Mouse (Mus musculus) limb, embryonic 10.5 days (tissue): ENCODE results near the gene Dexi. TPM values are rescaled to one million over a fixed set of nuclear protein-coding genes. Genes with fewer than 3 reads are reported as not detected.

ENCODE experiments used
- DNase-seq: peaks from one replicate; pipeline ENCODE4 v3.0.0-alpha.2; 2017; ENCODE audit warnings: low spot score
- H3K27ac ChIP-seq: fragments of 300-500 bp; sonication (generic); 2 replicates; pipeline ENCODE4 v1.5.1; 2016; ENCODE audit warnings: mild to moderate bottlenecking
- H3K27me3 ChIP-seq: fragments of 300-500 bp; sonication (generic); 2 replicates; pipeline ENCODE4 v1.6.1; 2016; ENCODE audit warnings: low read depth, mild to moderate bottlenecking; ENCODE audit not compliant: poor library complexity, severe bottlenecking
- H3K36me3 ChIP-seq: fragments of 300-500 bp; sonication (generic); 2 replicates; pipeline ENCODE4 v1.6.1; 2016; ENCODE audit warnings: mild to moderate bottlenecking, moderate library complexity
- H3K4me1 ChIP-seq: fragments of 300-500 bp; sonication (generic); 2 replicates; pipeline ENCODE4 v1.6.1; 2016
- H3K4me3 ChIP-seq: fragments of 300-500 bp; sonication (generic); 2 replicates; pipeline ENCODE4 v1.5.1; 2016; ENCODE audit warnings: mild to moderate bottlenecking, moderate library complexity
- H3K9me3 ChIP-seq: fragments of 300-500 bp; sonication (generic); replicated peaks from 2 replicates; pipeline ENCODE4 v1.6.1; 2016; ENCODE audit warnings: mild to moderate bottlenecking
- WGBS: fragments of 180-500 bp; shearing (Covaris S2); methylation state at CpG from one replicate; pipeline ENCODE4 v1.1.7; 2016; 5-methylcytosine and 5-hydroxymethylcytosine counted together
- polyA plus RNA-seq: library from polyadenylated mRNA; unstranded; fragments of >200 nt; fragmentation: Nextera tagmentation; extraction: Ambion mirVana; gene quantifications from 2 replicates; pipeline ENCODE4 v1.2.1, GENCODE M21; 2016

Dexi gene
- polyA plus RNA-seq, 1 experiment from 2014 or later = 20.5 TPM

- 61% methylated on average over 14 of the region's 14 CpGs for WGBS
- Histone ChIP-seq H3K4me1 (no peaks in the 10 kb centered on the region), H3K4me3 (no peak overlapping the region), H3K36me3 (no peaks in the 10 kb centered on the region), H3K9me3 (no peaks in the 10 kb centered on the region), H3K27ac (no peak overlapping the region), H3K27me3 (no peaks in the 10 kb centered on the region; the same call in 1 of the 2 replicates)
- no peak for DNase-seq
Measured at GRCm38 (mm10) chr16:10510477-10511133, 32.2 kb downstream of the Dexi start.

- Histone ChIP-seq H3K27me3 (no peaks in the 10 kb centered on the region; the same call in 1 of the 2 replicates), H3K27ac (no peak overlapping the region), H3K36me3 (no peaks in the 10 kb centered on the region), H3K4me3 (no peak overlapping the region), H3K9me3 (no peaks in the 10 kb centered on the region), H3K4me1 (no peaks in the 10 kb centered on the region)
- DNase-seq = no peak
- 64% methylated on average over 6 of the region's 6 CpGs for WGBS
Measured at GRCm38 (mm10) chr16:10508691-10509090, 34.2 kb downstream of the Dexi start.

- no peak overlapping the region for H3K4me3 ChIP-seq
- H3K27ac ChIP-seq = no peak overlapping the region
- no peaks in the 10 kb centered on the region for H3K9me3 ChIP-seq
- peaks cover 2% of the 10 kb centered on the region; the same call in 1 of the 2 replicates for H3K27me3 ChIP-seq
- no peak for DNase-seq
- 77% methylated on average over 4 of the region's 4 CpGs for WGBS
- no peaks in the 10 kb centered on the region for H3K4me1 ChIP-seq
- H3K36me3 ChIP-seq = no peaks in the 10 kb centered on the region
Measured at GRCm38 (mm10) chr16:10507445-10507844, 35.4 kb downstream of the Dexi start.

- H3K36me3 ChIP-seq = no peaks in the 10 kb centered on the region
- WGBS = 57% methylated on average over 2 of the region's 2 CpGs
- no peak overlapping the region for H3K27ac ChIP-seq
- H3K4me3 ChIP-seq = no peak overlapping the region
- no peaks in the 10 kb centered on the region for H3K4me1 ChIP-seq
- H3K9me3 ChIP-seq = no peaks in the 10 kb centered on the region
- no peak for DNase-seq
- H3K27me3 ChIP-seq = peaks cover 9% of the 10 kb centered on the region; the same call in 1 of the 2 replicates
Measured at GRCm38 (mm10) chr16:10503058-10503457, 39.8 kb downstream of the Dexi start.

DNA sequence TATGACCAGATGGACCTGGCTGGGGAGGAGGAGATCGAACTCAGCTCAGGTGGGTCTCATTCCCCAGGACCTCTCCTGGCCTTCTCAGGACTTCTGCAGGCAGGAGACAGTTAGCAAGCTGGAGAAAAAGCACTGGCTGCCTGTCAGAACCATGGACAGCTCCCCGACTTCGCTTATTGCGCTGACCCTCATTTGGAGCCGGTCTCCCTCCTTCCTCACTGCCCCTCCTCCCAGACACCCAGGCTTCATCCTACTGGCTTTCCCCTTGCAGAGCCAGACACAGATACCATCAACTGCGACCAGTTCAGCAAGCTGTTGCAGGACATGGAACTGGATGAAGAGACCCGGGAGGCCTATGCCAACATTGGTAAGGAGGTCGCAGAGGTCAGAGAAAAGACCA is 41.0 kb downstream of the Dexi start:
- peak; percentile 87 for DNase-seq
- Histone ChIP-seq H3K4me1 (no peaks in the 10 kb centered on the region), H3K27ac (no peak overlapping the region), H3K27me3 (peaks cover 9% of the 10 kb centered on the region; the same call in 1 of the 2 replicates), H3K36me3 (no peaks in the 10 kb centered on the region), H3K4me3 (no peak overlapping the region), H3K9me3 (no peaks in the 10 kb centered on the region)
- 11% methylated on average over 8 of the region's 8 CpGs for WGBS

DNA sequence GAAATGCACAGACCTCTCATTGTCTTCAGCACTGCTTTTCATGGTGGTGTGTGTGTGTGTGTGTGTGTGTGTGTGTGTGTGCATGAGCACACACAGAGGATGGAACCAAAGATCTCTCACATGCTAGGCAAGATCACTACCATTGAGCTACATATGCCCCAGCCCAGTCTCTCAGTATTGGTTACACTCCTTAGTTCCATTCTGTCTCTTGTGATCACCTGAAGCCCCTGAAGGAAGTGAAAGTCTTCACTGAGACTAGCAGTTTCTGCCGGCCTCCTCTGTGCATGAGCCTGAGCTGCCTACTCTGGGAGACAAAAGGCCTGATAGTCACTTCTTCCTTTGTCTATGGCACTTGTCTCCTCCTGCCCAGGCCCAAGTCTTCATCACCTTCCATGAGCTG is 43.7 kb downstream of the Dexi start:
- Histone ChIP-seq H3K27ac (no peak overlapping the region), H3K27me3 (peaks cover 9% of the 10 kb centered on the region; the same call in 1 of the 2 replicates), H3K4me1 (no peaks in the 10 kb centered on the region), H3K4me3 (no peak overlapping the region), H3K9me3 (no peaks in the 10 kb centered on the region), H3K36me3 (no peaks in the 10 kb centered on the region)
- DNase-seq = no peak
- 71% methylated on average over 1 of the region's 1 CpGs for WGBS

DNA sequence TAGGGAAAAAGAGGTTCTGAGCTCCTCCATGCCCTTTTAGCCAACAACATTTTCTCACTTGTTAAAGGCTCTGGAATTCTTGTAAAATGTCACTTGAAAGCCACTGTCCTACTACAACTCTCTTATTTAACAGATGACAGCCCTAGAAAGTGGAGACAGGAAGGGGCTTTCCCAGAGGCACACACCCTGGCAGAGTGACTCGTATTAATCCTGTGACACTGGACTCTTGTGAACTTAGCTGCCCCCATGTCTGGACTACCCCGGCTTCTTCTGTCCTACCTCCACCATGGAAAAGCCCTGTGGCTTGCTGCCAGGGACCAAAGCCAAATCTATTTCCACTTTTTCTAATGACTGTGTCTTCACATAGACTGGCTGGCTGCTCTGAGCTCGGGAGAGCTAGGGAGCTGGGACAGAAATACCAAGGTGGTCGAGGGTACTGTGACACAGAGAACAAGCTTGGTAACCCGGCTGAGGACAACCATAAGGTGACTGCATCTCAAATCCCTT is 44.7 kb downstream of the Dexi start:
- no peak overlapping the region for H3K27ac ChIP-seq
- no peak overlapping the region for H3K4me3 ChIP-seq
- no peaks in the 10 kb centered on the region for H3K4me1 ChIP-seq
- H3K9me3 ChIP-seq = no peaks in the 10 kb centered on the region
- no peaks in the 10 kb centered on the region for H3K36me3 ChIP-seq
- peaks cover 9% of the 10 kb centered on the region; the same call in 1 of the 2 replicates for H3K27me3 ChIP-seq
- WGBS = 80% methylated on average over 5 of the region's 5 CpGs
- DNase-seq = no peak

DNA sequence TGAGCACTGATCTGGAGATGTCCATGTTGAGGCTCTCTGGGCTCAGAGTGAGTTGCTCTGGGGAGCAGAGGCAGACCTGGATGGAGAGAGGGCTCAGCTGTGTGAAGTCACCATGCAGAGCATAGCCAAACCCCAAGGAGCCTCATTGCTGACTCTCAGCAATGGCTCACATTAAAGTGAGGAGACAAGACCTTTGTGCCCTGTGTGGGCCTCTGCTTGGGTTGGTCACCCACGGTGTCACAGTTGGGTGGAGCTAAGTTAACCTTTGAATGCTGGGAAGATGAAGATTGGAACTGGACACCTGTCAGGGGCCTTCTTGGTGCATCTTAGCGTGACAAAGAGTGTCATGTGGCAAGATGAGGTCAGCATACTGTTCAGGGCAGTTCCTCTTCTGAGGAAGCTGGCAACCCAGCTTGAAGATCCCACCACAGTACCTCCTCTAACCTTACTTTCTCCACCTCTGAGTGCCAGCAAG is 47.0 kb downstream of the Dexi start:
- no peak overlapping the region for H3K27ac ChIP-seq
- no peak overlapping the region for H3K4me3 ChIP-seq
- no peak for DNase-seq
- WGBS = 86% methylated on average over 2 of the region's 2 CpGs
- no peaks in the 10 kb centered on the region for H3K36me3 ChIP-seq
- peaks cover under 1% of the 10 kb centered on the region; the same call in 1 of the 2 replicates for H3K27me3 ChIP-seq
- no peaks in the 10 kb centered on the region for H3K9me3 ChIP-seq
- no peaks in the 10 kb centered on the region for H3K4me1 ChIP-seq

DNA sequence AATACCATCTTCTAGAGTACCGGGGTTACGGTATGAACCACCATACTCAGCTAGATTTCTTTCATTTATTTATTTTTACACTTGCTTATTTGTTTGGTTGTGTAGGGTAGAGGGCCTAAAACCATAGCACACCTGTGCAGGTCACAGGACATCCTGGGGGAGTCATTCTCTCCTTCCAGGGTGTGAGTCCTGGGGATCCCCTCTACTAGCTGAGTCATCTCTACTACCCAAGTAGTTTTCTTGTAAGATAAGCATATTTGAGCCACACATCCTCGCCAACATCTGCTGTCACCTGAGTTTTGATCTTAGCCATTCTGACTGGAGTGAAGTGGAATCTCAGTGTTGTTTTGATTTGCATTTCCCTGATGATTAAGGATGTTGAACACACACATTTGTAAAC is 50.3 kb downstream of the Dexi start:
- 82% methylated on average over 3 of the region's 3 CpGs for WGBS
- no peak for DNase-seq
- Histone ChIP-seq H3K27me3 (peaks cover 29% of the 10 kb centered on the region), H3K27ac (no peak overlapping the region), H3K9me3 (no peaks in the 10 kb centered on the region), H3K4me1 (peaks cover 10% of the 10 kb centered on the region), H3K4me3 (no peak overlapping the region), H3K36me3 (no peaks in the 10 kb centered on the region)

DNA sequence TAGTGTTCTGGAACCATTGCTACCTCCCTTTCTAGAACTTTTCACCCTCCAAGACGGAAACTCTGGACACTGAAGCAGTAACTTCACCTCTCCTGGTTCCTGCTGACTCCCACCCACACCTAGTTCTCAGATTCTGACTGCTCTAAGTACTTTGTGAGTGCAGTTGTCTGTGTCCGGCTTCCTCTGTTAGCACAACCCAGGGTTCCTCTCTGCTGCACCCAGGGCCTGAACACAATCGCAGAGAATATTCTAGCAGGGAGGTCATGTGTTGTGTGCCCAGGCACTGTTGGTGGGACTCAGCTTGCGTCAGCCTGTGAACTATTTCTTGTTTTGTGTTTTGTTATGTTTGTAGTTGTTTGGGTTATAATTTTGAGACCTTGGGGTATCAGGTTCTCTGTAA is 51.1 kb downstream of the Dexi start:
- Histone ChIP-seq H3K27me3 (peaks cover 29% of the 10 kb centered on the region), H3K36me3 (no peaks in the 10 kb centered on the region), H3K9me3 (no peaks in the 10 kb centered on the region), H3K27ac (no peak overlapping the region), H3K4me1 (peaks cover 10% of the 10 kb centered on the region), H3K4me3 (no peak overlapping the region)
- WGBS = 84% methylated on average over 4 of the region's 4 CpGs
- no peak for DNase-seq

DNA sequence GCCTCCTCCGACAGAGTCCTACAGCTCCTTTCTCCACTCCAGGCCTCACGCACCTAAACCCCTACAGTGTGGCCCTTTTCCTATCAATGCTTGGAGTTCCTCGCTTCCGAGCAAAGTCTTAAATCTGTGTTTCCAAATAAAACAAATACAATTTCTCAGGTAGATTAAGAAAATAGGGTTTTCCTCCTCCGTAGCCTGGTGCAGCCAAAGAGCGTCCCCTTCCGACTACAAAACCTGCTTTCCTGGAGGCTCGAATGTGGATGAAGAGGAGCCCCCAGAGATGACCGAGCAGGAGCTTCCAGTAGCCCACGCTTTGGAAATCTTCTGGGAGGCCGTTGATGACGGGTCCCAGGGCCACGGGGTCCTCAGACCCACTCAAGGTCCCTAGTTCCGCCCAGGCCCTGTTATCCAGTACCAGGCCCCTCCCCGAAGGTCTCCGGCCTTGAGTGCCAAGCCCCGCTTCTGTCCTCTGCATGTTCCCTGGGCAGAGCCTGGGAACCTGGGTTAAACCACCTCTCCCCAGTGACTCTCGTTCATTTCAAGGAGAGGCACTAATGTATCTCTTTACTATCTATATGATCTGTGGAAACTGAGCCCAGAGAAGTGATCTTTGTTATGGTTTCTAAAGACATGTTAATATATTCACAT is 52.2 kb downstream of the Dexi start:
- WGBS = 85% methylated on average over 18 of the region's 18 CpGs
- Histone ChIP-seq H3K27me3 (peaks cover 29% of the 10 kb centered on the region), H3K4me3 (no peak overlapping the region), H3K36me3 (no peaks in the 10 kb centered on the region), H3K27ac (no peak overlapping the region), H3K4me1 (peaks cover 10% of the 10 kb centered on the region), H3K9me3 (no peaks in the 10 kb centered on the region)
- DNase-seq = no peak

- no peaks in the 10 kb centered on the region for H3K36me3 ChIP-seq
- peak overlapping the region; percentile 26 for H3K4me3 ChIP-seq
- no peak for DNase-seq
- peaks cover 29% of the 10 kb centered on the region for H3K27me3 ChIP-seq
- no peaks in the 10 kb centered on the region for H3K9me3 ChIP-seq
- 28% methylated on average over 14 of the region's 14 CpGs for WGBS
- H3K27ac ChIP-seq = no peak overlapping the region
- peaks cover 10% of the 10 kb centered on the region for H3K4me1 ChIP-seq
Measured at GRCm38 (mm10) chr16:10489904-10490457, 52.9 kb downstream of the Dexi start.

GRCm38 (mm10) chr16:10489483-10489882 is 53.4 kb downstream of the Dexi start:
- Histone ChIP-seq H3K36me3 (no peaks in the 10 kb centered on the region), H3K4me1 (peaks cover 10% of the 10 kb centered on the region), H3K27me3 (peaks cover 29% of the 10 kb centered on the region), H3K27ac (no peak overlapping the region), H3K4me3 (peak overlapping the region; percentile 26), H3K9me3 (no peaks in the 10 kb centered on the region)
- WGBS = 8% methylated on average over 9 of the region's 9 CpGs
- no peak for DNase-seq
